Mouse (Mus musculus) liver, postnatal 0 days (tissue): Measurements from ENCODE around the gene Psenen. TPM values are rescaled to one million over a fixed set of nuclear protein-coding genes. Genes with fewer than 3 reads are reported as not detected.
A peak's percentile ranks its signal among the peaks of the same experiment; 100 is the strongest.

Experiments
- ATAC-seq: fragments of 200-750 bp; cut with Nextera tagmentation; 2 replicates; pipeline ENCODE4 v1.8.0; 2017; ENCODE audit warnings: mild to moderate bottlenecking, moderate library complexity
- DNase-seq: peaks from one replicate; pipeline ENCODE4 v3.0.0-alpha.2; 2016
- H3K27ac ChIP-seq: fragments of 300-500 bp; sonication (generic); 2 replicates; pipeline ENCODE4 v1.5.1; 2014; ENCODE audit warnings: antibody characterized with exemption, moderate library complexity, mild to moderate bottlenecking, low read depth
- H3K27me3 ChIP-seq: fragments of 300-500 bp; sonication (generic); 2 replicates; pipeline ENCODE4 v1.6.1; 2014; ENCODE audit warnings: low read length, control low read depth, mixed read lengths; ENCODE audit not compliant: insufficient read depth
- H3K36me3 ChIP-seq: fragments of 300-500 bp; sonication (generic); replicated peaks from 2 replicates; pipeline ENCODE4 v1.6.1; 2014; ENCODE audit warnings: mild to moderate bottlenecking, control low read depth, low read length, moderate library complexity, mixed read lengths; ENCODE audit not compliant: insufficient read depth
- H3K4me1 ChIP-seq: fragments of 300-500 bp; sonication (generic); 2 replicates; pipeline ENCODE4 v1.6.1; 2014; ENCODE audit warnings: antibody characterized with exemption, mild to moderate bottlenecking, control low read depth; ENCODE audit not compliant: insufficient read depth
- H3K4me2 ChIP-seq: fragments of 300-500 bp; sonication (generic); 2 replicates; pipeline ENCODE4 v1.6.1; 2014; ENCODE audit warnings: low read depth, mild to moderate bottlenecking, low read length, moderate library complexity, mixed read lengths
- H3K4me3 ChIP-seq: fragments of 300-500 bp; sonication (generic); 2 replicates; pipeline ENCODE4 v1.5.1; 2014; ENCODE audit warnings: low read depth, low read length
- H3K9ac ChIP-seq: fragments of 300-500 bp; sonication (generic); replicated peaks from 2 replicates; pipeline ENCODE4 v1.6.1; 2014; ENCODE audit warnings: mild to moderate bottlenecking, moderate library complexity
- H3K9me3 ChIP-seq: fragments of 300-500 bp; sonication (generic); 2 replicates; pipeline ENCODE4 v1.6.1; 2016; ENCODE audit warnings: mild to moderate bottlenecking, control low read depth, low read length, mixed read lengths
- CTCF ChIP-seq: sonication (generic); IDR thresholded peaks from 2 replicates; pipeline ENCODE4 v1.5.1; 2016; ENCODE audit warnings: antibody characterized with exemption, low read depth
- EP300 ChIP-seq: IDR thresholded peaks from 2 replicates; pipeline ENCODE4 v1.6.1; 2016; ENCODE audit warnings: antibody characterized with exemption, low read depth, mild to moderate bottlenecking
- WGBS: fragments of 180-500 bp; shearing (Covaris S2); extraction: QIAGEN DNeasy Blood & Tissue Kit; methylation state at CpG from one replicate; pipeline ENCODE4 v1.1.7; 2014; ENCODE audit not compliant: insufficient replicate concordance; 5-methylcytosine and 5-hydroxymethylcytosine counted together
- microRNA-seq: library from miRNA; unstranded; fragments of <30 nt; microRNA quantifications from one replicate; pipeline ENCODE4, GENCODE M21; 2016
- polyA plus RNA-seq: library from polyadenylated mRNA; unstranded; fragments of >200 nt; fragmentation: Nextera tagmentation; extraction: Ambion mirVana; gene quantifications from 2 replicates; pipeline ENCODE4 v1.2.1, GENCODE M21; 2015

Psenen gene
- polyA plus RNA-seq, 1 experiment from 2014 or later: 85.3 TPM

GRCm38 (mm10) chr7:30515003-30515760, 48.2 kb downstream of the Psenen start:
- Histone ChIP-seq H3K36me3 (no peaks in the 10 kb centered on the region), H3K27ac (no peak overlapping the region), H3K4me2 (no peak overlapping the region), H3K9ac (no peak overlapping the region), H3K27me3 (no peaks in the 10 kb centered on the region), H3K4me1 (no peaks in the 10 kb centered on the region), H3K9me3 (no peaks in the 10 kb centered on the region), H3K4me3 (no peak overlapping the region)
- WGBS: 57% methylated on average over 24 of the region's 24 CpGs
- TF ChIP-seq CTCF (no peak), EP300 (no peak)
- ATAC-seq: peak; percentile 30; the same call in 1 of the 2 replicates
- DNase-seq: no peak

Small RNA genes within 50 kb of the gene (microRNA-seq; reads per million reads assigned to microRNA genes)
- gene Gm38670 (2.0 reads per million), gene Mir3569 (not detected)

Other genes with a start within 250 kb of the Psenen start
- 11.4 and 12.8 TPM in 2 replicates for gene Syne4, start 248.8 kb downstream of the Psenen start, polyA plus RNA-seq
- gene E130208F15Rik, start 241.9 kb downstream of the Psenen start, polyA plus RNA-seq: not detected in 2 replicates
- gene Sdhaf1, start 239.7 kb downstream of the Psenen start, polyA plus RNA-seq: 14.0 TPM in 2 replicates
- 7.4 and 8.3 TPM in 2 replicates for gene Lrfn3, start 200.9 kb downstream of the Psenen start, polyA plus RNA-seq
- gene Tyrobp, start 149.9 kb downstream of the Psenen start, polyA plus RNA-seq: 221 and 231 TPM in 2 replicates
- gene Hcst, start 143.8 kb downstream of the Psenen start, polyA plus RNA-seq: 17.4 and 17.6 TPM in 2 replicates
- 1.7 and 2.3 TPM in 2 replicates for gene Nfkbid, start 141.9 kb downstream of the Psenen start, polyA plus RNA-seq
- gene Aplp1, start 118.1 kb downstream of the Psenen start, polyA plus RNA-seq: 1.2 and 1.6 TPM in 2 replicates
- 0.05 TPM in 1 of 2 replicates, not detected in the other for gene Kirrel2, start 105.9 kb downstream of the Psenen start, polyA plus RNA-seq
- 0.06 and 0.07 TPM in 2 replicates for gene Nphs1, start 105.3 kb downstream of the Psenen start, polyA plus RNA-seq
- gene Prodh2, start 70.0 kb downstream of the Psenen start, polyA plus RNA-seq: 203 and 205 TPM in 2 replicates
- gene Arhgap33, start 28.6 kb downstream of the Psenen start, polyA plus RNA-seq: 1.0 and 1.1 TPM in 2 replicates
- 4.9 and 6.6 TPM in 2 replicates for gene Hspb6, start 11.4 kb downstream of the Psenen start, polyA plus RNA-seq
- 0.53 and 1.1 TPM in 2 replicates for gene Proser3, start 11.3 kb downstream of the Psenen start, polyA plus RNA-seq
- gene Lin37, start 3.8 kb downstream of the Psenen start, polyA plus RNA-seq: 16.0 and 18.9 TPM in 2 replicates
- 34.4 and 34.8 TPM in 2 replicates for gene U2af1l4, start 326 bp downstream of the Psenen start, polyA plus RNA-seq
- 1.5 and 1.8 TPM in 2 replicates for gene Gm49396, start 283 bp downstream of the Psenen start, polyA plus RNA-seq
- 0.52 and 1.2 TPM in 2 replicates for gene Igflr1, start 1.8 kb upstream of the Psenen start, polyA plus RNA-seq
- 1.9 and 3.1 TPM in 2 replicates for gene Kmt2b, start 25.1 kb upstream of the Psenen start, polyA plus RNA-seq
- 0.53 and 1.2 TPM in 2 replicates for gene Zbtb32, start 35.3 kb upstream of the Psenen start, polyA plus RNA-seq
- 0.07 and 0.14 TPM in 2 replicates for gene Upk1a, start 49.2 kb upstream of the Psenen start, polyA plus RNA-seq
- gene Cox6b1, start 62.5 kb upstream of the Psenen start, polyA plus RNA-seq: 995 and 998 TPM in 2 replicates
- not detected in 2 replicates for gene Etv2, start 72.2 kb upstream of the Psenen start, polyA plus RNA-seq
- 41.8 and 43.3 TPM in 2 replicates for gene Rbm42, start 86.7 kb upstream of the Psenen start, polyA plus RNA-seq
- 11.4 and 13.0 TPM in 2 replicates for gene Haus5, start 101.4 kb upstream of the Psenen start, polyA plus RNA-seq
- not detected in 2 replicates for gene Pmis2, start 108.0 kb upstream of the Psenen start, polyA plus RNA-seq
- 0.53 and 1.4 TPM in 2 replicates for gene 2200002J24Rik, start 135.3 kb upstream of the Psenen start, polyA plus RNA-seq
- 1.1 and 1.6 TPM in 2 replicates for gene Atp4a, start 148.6 kb upstream of the Psenen start, polyA plus RNA-seq
- 153 and 158 TPM in 2 replicates for gene Tmem147, start 165.9 kb upstream of the Psenen start, polyA plus RNA-seq
- 0.12 TPM in 1 of 2 replicates, not detected in the other for gene Gapdhs, start 180.1 kb upstream of the Psenen start, polyA plus RNA-seq
- gene Sbsn, start 187.8 kb upstream of the Psenen start, polyA plus RNA-seq: 0.69 and 0.77 TPM in 2 replicates
- 1.5 and 1.8 TPM in 2 replicates for gene Dmkn, start 200.1 kb upstream of the Psenen start, polyA plus RNA-seq
- not detected in 2 replicates for gene Krtdap, start 224.3 kb upstream of the Psenen start, polyA plus RNA-seq